Mouse (Mus musculus) liver, adult 2 months (tissue): ENCODE data around the gene Fscn3. TPM values are rescaled to one million over a fixed set of nuclear protein-coding genes. Genes with fewer than 3 reads are reported as not detected.
A peak's percentile ranks its signal among the peaks of the same experiment; 100 is the strongest.

Experiments
- DNase-seq: peaks from one replicate; pipeline ENCODE4 v3.0.0-alpha.2; 2011; ENCODE audit warnings: low read depth, low spot score; ENCODE audit errors: extremely low read depth
- H3K27ac ChIP-seq: fragments of 200-500 bp; replicated peaks from 2 replicates; pipeline ENCODE4 v1.5.1; 2012; ENCODE audit warnings: low read depth, mild to moderate bottlenecking, control low read depth, inconsistent platforms, low read length; ENCODE audit not compliant: insufficient read depth
- H3K27me3 ChIP-seq: fragments of 200-500 bp; 2 replicates; pipeline ENCODE4 v1.6.1; 2012; ENCODE audit warnings: mild to moderate bottlenecking, moderate library complexity, low read length, inconsistent platforms; ENCODE audit not compliant: control insufficient read depth, insufficient read depth
- H3K36me3 ChIP-seq: fragments of 200-500 bp; 2 replicates; pipeline ENCODE4 v1.6.1; 2012; ENCODE audit warnings: low read length, inconsistent platforms; ENCODE audit not compliant: control insufficient read depth, insufficient read depth
- H3K4me1 ChIP-seq: fragments of 200-500 bp; 2 replicates; pipeline ENCODE4 v1.6.1; 2011; ENCODE audit warnings: low read length; ENCODE audit not compliant: control insufficient read depth, insufficient read depth
- H3K4me3 ChIP-seq: fragments of 200-500 bp; 2 replicates; pipeline ENCODE4 v1.5.1; 2011; ENCODE audit warnings: low read depth, mild to moderate bottlenecking, control low read depth, low read length, moderate library complexity; ENCODE audit not compliant: insufficient read depth
- H3K79me2 ChIP-seq: fragments of 200-500 bp; 2 replicates; pipeline ENCODE4 v1.6.1; 2012; ENCODE audit warnings: inconsistent platforms, mild to moderate bottlenecking, low read length, moderate library complexity; ENCODE audit not compliant: control insufficient read depth, insufficient read depth
- H3K9ac ChIP-seq: fragments of 200-500 bp; 2 replicates; pipeline ENCODE4 v1.6.1; 2012; ENCODE audit warnings: low read depth, mild to moderate bottlenecking, control low read depth, inconsistent platforms, low read length
- CTCF ChIP-seq: fragments of 200-500 bp; IDR thresholded peaks from 2 replicates; pipeline ENCODE4 v1.5.1; 2011; ENCODE audit warnings: low read depth, low read length, control low read depth
- POLR2A ChIP-seq: fragments of 200-500 bp; IDR thresholded peaks from 2 replicates; pipeline ENCODE4 v1.6.1; 2011; ENCODE audit warnings: low read length, control low read depth; ENCODE audit not compliant: insufficient read depth; ENCODE audit errors: extremely low read depth
- WGBS: fragments of 180-500 bp; shearing (Covaris S2); methylation state at CpG from one replicate; pipeline ENCODE4 v1.1.7; 2018; 5-methylcytosine and 5-hydroxymethylcytosine counted together
- polyA plus RNA-seq: library from polyadenylated mRNA; depleted of rRNA; stranded (reverse); fragments of >200 nt; gene quantifications from 2 replicates; pipeline ENCODE4 v1.2.3, GENCODE M21; 2012; rRNA removed
- total RNA-seq: library from RNA; depleted of rRNA; stranded (reverse); fragments of >200 nt; gene quantifications from 2 replicates; pipeline ENCODE4 v1.2.3, GENCODE M21; 2014; rRNA removed

Gene Fscn3
- 0.09 TPM in 1 of 2 replicates, not detected in the other for total RNA-seq
- polyA plus RNA-seq, result 0.06 TPM in 1 of 2 replicates, not detected in the other

DNA sequence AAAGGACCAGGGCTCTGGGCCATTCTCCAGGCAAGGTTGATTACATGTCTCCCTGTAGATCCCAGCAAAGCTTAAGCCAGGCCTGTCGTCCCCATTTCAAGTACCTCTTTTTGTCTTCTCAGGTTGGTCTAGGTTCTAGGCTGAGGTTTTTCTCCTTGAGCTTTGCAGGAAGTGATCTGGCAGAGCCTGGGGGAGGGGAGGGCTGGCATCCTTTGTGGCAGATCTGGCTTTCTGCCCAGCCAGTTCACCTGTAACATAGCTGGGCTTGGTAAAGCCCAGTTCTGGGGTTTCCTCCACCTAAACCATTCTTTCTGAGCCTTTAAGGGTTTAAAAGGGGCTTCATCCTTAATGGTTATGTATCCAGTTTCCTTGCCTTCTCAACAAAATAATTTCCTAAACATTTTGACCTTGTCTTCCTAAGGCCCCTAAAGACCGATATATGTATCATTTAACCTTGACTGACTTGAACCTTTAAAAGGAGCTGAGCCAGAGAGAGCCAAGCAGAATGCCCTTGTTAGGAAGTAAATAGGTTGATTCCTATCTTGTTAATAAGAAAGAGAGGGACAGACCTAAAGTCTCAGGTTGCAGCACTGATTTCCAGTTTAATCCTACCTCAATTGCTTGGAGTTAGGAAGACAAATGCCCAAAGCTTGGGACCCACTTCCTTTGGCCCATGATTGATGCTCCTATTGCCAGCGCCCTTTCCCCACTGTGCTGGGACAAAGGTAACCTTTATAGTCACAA lies at the start of gene Fscn3:
Gene Fscn3, plus strand, starts transcription at position 694 of the 744 bp plus-strand sequence.
- Histone ChIP-seq H3K79me2 (peaks cover 8% of the 10 kb centered on the region; the same call in 1 of the 2 replicates), H3K4me1 (peaks cover 5% of the 10 kb centered on the region), H3K27me3 (no peaks in the 10 kb centered on the region), H3K9ac (no peak within 1 kb of the TSS), H3K4me3 (no peak within 1 kb of the TSS), H3K36me3 (0 out of 2 replicates have a peak, but pooled peaks cover 2% of the 10 kb centered on the region), H3K27ac (no peak within 1 kb of the TSS)
- WGBS, result 78% methylated on average over 3 of the region's 3 CpGs
- peak; percentile 36 for DNase-seq
- TF ChIP-seq CTCF (no peak), POLR2A (no peak)

GRCm38 (mm10) chr6:28381983-28382382 lies 45.6 kb upstream of the Fscn3 start:
- TF ChIP-seq POLR2A (no peak), CTCF (no peak)
- H3K9ac ChIP-seq, result no peak overlapping the region
- DNase-seq, result no peak
- H3K4me3 ChIP-seq, result no peak overlapping the region
- H3K27me3 ChIP-seq, result no peaks in the 10 kb centered on the region
- 51% methylated on average over 4 of the region's 4 CpGs for WGBS
- H3K79me2 ChIP-seq, result no peaks in the 10 kb centered on the region
- H3K36me3 ChIP-seq, result no peaks in the 10 kb centered on the region
- no peaks in the 10 kb centered on the region for H3K4me1 ChIP-seq
- H3K27ac ChIP-seq, result no peak overlapping the region

GRCm38 (mm10) chr6:28385169-28385568 lies 42.4 kb upstream of the Fscn3 start:
- Histone ChIP-seq H3K27ac (no peak overlapping the region), H3K9ac (no peak overlapping the region), H3K4me1 (no peaks in the 10 kb centered on the region), H3K79me2 (no peaks in the 10 kb centered on the region), H3K27me3 (no peaks in the 10 kb centered on the region), H3K36me3 (no peaks in the 10 kb centered on the region), H3K4me3 (no peak overlapping the region)
- WGBS, result 74% methylated on average over 3 of the region's 3 CpGs
- DNase-seq, result no peak
- TF ChIP-seq POLR2A (no peak), CTCF (no peak)

- H3K9ac ChIP-seq, result no peak overlapping the region
- H3K27ac ChIP-seq, result no peak overlapping the region
- no peaks in the 10 kb centered on the region for H3K4me1 ChIP-seq
- WGBS, result 86% methylated on average over 3 of the region's 3 CpGs
- no peak overlapping the region for H3K4me3 ChIP-seq
- DNase-seq, result no peak
- H3K27me3 ChIP-seq, result no peaks in the 10 kb centered on the region
- TF ChIP-seq POLR2A (no peak), CTCF (no peak)
- no peaks in the 10 kb centered on the region for H3K79me2 ChIP-seq
- H3K36me3 ChIP-seq, result no peaks in the 10 kb centered on the region
Measured at GRCm38 (mm10) chr6:28389038-28389437, 38.6 kb upstream of the Fscn3 start.

- DNase-seq, result no peak
- Histone ChIP-seq H3K4me3 (no peak overlapping the region), H3K4me1 (no peaks in the 10 kb centered on the region), H3K27ac (no peak overlapping the region), H3K9ac (no peak overlapping the region), H3K27me3 (peaks cover 10% of the 10 kb centered on the region; the same call in 1 of the 2 replicates), H3K79me2 (no peaks in the 10 kb centered on the region), H3K36me3 (no peaks in the 10 kb centered on the region)
- TF ChIP-seq POLR2A, result no peak
- WGBS, result 51% methylated on average over 15 of the region's 15 CpGs
Measured at GRCm38 (mm10) chr6:28396051-28396852, 31.3 kb upstream of the Fscn3 start.
